Mouse (Mus musculus): Measurements from ENCODE around the gene Cfap126. TPM values are rescaled to one million over a fixed set of nuclear protein-coding genes. Genes with fewer than 3 reads are reported as not detected.
"Not testable (repeated sequence)": the region's sequence is repeated elsewhere in the genome, so short reads cannot be mapped to it uniquely, and the experiment has no call there.

Cfap126 gene
- polyA plus RNA-seq, 1 experiment from 2014 or later = 9.2 TPM

DNA sequence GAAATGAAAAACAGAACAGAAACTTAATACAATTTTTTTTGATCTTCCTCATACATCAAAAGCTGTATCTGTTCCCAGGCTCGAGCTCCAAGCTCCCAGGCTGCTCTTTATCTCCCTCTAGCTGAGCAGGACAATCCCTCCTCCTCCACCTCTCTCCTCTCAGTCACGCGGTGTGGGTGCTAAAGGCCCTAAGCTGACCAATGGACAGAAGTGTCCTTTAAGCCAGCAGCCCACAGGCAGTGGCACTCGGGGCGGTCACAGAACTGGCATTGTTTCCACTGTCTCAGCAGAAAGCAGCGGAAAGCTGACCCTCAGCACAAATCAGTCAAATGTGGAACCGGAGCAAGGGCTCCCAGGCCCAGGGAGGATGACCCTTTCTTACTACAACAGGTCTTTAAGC, 15.5 kb downstream of the Cfap126 start:
- 61% methylated on average over 7 of the region's 7 CpGs for WGBS
- H3K4me3 ChIP-seq (ENCODE audit: low read depth, low read length) = no peak overlapping the region
- H3K9me3 ChIP-seq (replicated peaks; ENCODE audit: control insufficient read depth, low read length, poor library complexity, severe bottlenecking) = no peaks in the 10 kb centered on the region
- no peaks in the 10 kb centered on the region for H3K4me1 ChIP-seq (ENCODE audit: control insufficient read depth, insufficient read depth, low read length)
- H3K36me3 ChIP-seq (ENCODE audit: control insufficient read depth, insufficient read depth, low read length) = peaks cover 13% of the 10 kb centered on the region
- no peak overlapping the region for H3K4me2 ChIP-seq (ENCODE audit: low read length)
- H3K9ac ChIP-seq (ENCODE audit: low read depth, low read length) = no peak overlapping the region
- ATAC-seq = no peak
- no peak overlapping the region for H3K27ac ChIP-seq (ENCODE audit: low read length)
- no peaks in the 10 kb centered on the region for H3K27me3 ChIP-seq (ENCODE audit: control insufficient read depth, insufficient read depth, low read depth, low read length)

DNA sequence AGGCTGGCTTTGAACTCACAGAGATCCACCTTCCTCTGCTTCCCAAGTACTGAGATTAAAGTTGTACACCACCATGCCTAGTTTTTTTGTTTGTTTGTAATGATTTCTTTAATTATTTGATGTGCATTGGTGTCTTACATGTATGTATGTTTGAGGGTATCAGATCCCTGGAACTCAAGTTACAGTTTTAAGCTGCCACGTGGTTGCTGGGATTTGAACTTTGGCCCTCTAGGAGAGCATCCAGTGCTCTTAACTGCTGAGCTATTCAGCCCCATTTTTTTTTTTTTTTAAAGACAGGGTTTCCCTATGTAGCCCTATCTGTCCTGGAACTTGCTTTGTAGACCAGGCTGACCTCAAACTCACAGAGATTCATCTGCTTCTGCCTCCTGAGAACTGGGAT, 17.3 kb downstream of the Cfap126 start:
- Histone ChIP-seq H3K9me3 (replicated peaks; ENCODE audit: control insufficient read depth, low read length, poor library complexity, severe bottlenecking) (no peaks in the 10 kb centered on the region), H3K4me2 (ENCODE audit: low read length) (no peak overlapping the region), H3K36me3 (ENCODE audit: control insufficient read depth, insufficient read depth, low read length) (peaks cover 18% of the 10 kb centered on the region), H3K27me3 (ENCODE audit: control insufficient read depth, insufficient read depth, low read depth, low read length) (no peaks in the 10 kb centered on the region), H3K9ac (ENCODE audit: low read depth, low read length) (no peak overlapping the region), H3K4me1 (ENCODE audit: control insufficient read depth, insufficient read depth, low read length) (no peaks in the 10 kb centered on the region), H3K4me3 (ENCODE audit: low read depth, low read length) (no peak overlapping the region), H3K27ac (ENCODE audit: low read length) (no peak overlapping the region)
- no peak for ATAC-seq
- 93% methylated on average over 1 of the region's 1 CpGs for WGBS

DNA sequence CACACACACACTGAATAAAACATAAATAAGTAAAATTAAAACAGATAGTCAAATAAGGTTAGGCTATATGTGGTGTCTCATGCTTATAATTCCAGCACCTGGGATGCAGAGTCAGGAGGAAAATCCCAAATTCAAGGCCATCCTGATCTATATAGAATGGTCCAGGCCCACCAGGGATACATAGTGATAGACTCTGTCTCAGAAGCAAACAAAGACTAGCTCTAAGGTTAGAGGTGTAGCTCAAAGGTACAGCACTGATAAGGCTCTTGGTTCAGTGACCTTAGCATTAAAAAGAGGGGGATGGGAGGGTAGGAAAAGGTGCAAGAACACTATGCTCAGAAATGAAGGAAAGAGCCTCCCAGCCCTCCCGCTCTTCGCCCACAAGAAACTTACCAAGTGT, 21.9 kb downstream of the Cfap126 start:
- 94% methylated on average over 2 of the region's 2 CpGs for WGBS
- H3K27me3 ChIP-seq (ENCODE audit: control insufficient read depth, insufficient read depth, low read depth, low read length) = no peaks in the 10 kb centered on the region

DNA sequence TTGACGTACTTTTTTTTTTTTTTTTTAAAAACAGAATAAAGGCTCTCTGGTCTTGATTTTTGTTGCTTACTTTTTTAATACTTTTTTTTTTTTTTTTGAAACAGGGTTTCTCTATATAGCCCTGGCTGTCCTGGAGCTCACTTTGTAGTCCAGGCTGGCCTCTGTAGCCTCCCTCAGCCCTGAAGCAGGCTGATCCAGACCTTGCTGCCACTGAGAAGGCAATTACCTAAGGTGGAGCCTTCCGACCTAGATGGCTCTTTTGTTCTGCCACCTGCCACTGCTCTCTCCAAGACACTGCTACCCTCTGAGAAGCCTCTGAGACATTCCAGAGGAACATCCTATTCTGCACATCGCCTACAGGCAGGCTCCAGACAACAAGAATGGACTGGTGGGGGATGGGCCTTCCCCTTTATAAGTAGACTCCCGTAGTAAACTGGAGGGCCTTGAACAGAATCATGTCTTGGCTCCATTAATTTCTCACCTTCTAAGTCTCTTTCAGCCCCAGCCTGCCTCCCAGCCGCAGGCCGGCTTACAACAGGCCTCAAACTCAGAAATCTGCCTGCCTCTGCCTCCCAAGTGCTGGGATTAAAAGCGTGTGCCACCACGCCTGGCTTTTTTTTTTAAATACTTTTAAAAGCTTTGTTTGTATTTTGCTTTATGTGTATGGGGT, 23.9 kb downstream of the Cfap126 start:
- not testable (repeated sequence) for H3K9me3 ChIP-seq (replicated peaks; ENCODE audit: control insufficient read depth, low read length, poor library complexity, severe bottlenecking); H3K4me2 ChIP-seq (ENCODE audit: low read length); ATAC-seq; H3K4me3 ChIP-seq (ENCODE audit: low read depth, low read length); H3K4me1 ChIP-seq (ENCODE audit: control insufficient read depth, insufficient read depth, low read length); H3K27me3 ChIP-seq (ENCODE audit: control insufficient read depth, insufficient read depth, low read depth, low read length); H3K27ac ChIP-seq (ENCODE audit: low read length); H3K9ac ChIP-seq (ENCODE audit: low read depth, low read length)
- peaks cover 25% of the 10 kb centered on the region for H3K36me3 ChIP-seq (ENCODE audit: control insufficient read depth, insufficient read depth, low read length)
- WGBS = 91% methylated on average over 8 of the region's 8 CpGs

More for the DNA sequence above, 21.9 kb downstream of the Cfap126 start:
- Histone ChIP-seq H3K4me3 (ENCODE audit: low read depth, low read length) (no peak overlapping the region), H3K9me3 (replicated peaks; ENCODE audit: control insufficient read depth, low read length, poor library complexity, severe bottlenecking) (no peaks in the 10 kb centered on the region), H3K4me2 (ENCODE audit: low read length) (no peak overlapping the region), H3K9ac (ENCODE audit: low read depth, low read length) (no peak overlapping the region), H3K4me1 (ENCODE audit: control insufficient read depth, insufficient read depth, low read length) (no peaks in the 10 kb centered on the region), H3K36me3 (ENCODE audit: control insufficient read depth, insufficient read depth, low read length) (peaks cover 22% of the 10 kb centered on the region), H3K27ac (ENCODE audit: low read length) (no peak overlapping the region)
- ATAC-seq = no peak

DNA sequence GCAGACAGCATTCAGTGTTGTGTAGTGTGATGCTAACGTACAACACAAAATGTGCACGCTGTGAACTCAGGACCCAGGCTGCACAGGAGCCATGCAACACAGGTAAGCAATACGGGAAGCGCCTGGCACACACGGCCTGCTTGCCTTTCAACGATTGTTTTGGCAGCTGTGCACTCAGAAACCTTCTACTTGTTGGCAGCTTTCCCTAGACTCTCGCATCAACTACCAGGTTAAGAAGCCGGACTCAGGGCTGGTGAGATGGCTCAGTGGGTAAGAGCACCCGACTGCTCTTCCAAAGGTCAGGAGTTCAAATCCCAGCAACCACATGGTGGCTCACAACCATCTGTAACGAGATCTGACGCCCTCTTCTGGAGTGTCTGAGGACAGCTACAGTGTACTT, 29.3 kb downstream of the Cfap126 start:
- peaks cover 16% of the 10 kb centered on the region for H3K36me3 ChIP-seq (ENCODE audit: control insufficient read depth, insufficient read depth, low read length)
- H3K9me3 ChIP-seq (replicated peaks; ENCODE audit: control insufficient read depth, low read length, poor library complexity, severe bottlenecking); H3K27ac ChIP-seq (ENCODE audit: low read length); H3K4me3 ChIP-seq (ENCODE audit: low read depth, low read length); H3K4me1 ChIP-seq (ENCODE audit: control insufficient read depth, insufficient read depth, low read length); H3K9ac ChIP-seq (ENCODE audit: low read depth, low read length); ATAC-seq; H3K4me2 ChIP-seq (ENCODE audit: low read length); H3K27me3 ChIP-seq (ENCODE audit: control insufficient read depth, insufficient read depth, low read depth, low read length): not testable (repeated sequence)
- WGBS = 91% methylated on average over 9 of the region's 11 CpGs

DNA sequence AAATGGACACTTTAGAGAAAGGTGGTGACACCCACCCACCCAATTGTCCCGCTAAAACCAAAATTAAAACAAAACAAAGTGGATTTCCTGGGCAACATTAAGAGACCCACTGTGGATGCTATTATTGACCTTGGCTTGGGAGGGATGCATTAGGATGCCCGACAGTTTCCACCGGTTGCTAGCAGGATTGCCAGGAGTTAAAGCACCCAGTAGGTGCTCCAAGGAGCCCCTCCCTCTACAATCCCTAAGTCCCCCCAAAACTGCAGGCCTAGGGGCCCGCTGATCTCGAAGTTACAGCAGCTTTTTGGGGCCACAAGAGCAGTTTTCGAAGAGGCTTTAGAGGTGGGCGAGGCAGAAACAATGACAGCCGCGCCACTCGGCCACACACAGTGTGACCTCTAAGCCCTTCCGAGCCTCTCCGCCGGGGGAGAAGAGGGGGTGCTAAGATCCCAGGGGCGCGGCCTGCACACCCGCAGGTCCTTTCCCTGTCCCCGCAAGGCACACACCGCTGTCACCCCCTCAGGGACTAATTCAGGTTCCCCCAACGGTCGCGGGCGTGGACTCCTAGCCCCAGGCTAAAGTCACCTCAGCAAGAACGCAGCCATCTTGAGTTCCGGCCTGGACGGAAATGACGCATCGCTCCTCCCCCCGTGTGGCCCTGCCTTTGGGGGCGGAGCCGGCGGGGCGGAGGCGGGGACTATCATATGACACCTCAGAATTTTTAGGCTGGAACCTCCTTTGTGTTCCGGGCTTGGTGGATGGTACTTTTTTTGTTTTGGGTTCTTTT, 36.4 kb downstream of the Cfap126 start, which contains the start of the genes Sdhc and Mpz:
Gene Sdhc (minus strand): TSS at position 630 of the 787 bp plus-strand sequence.
Gene Mpz (plus strand): TSS at position 738 of the 787 bp plus-strand sequence.
- peak within 1 kb of the TSS; percentile 92 for H3K9ac ChIP-seq (ENCODE audit: low read depth, low read length)

DNA sequence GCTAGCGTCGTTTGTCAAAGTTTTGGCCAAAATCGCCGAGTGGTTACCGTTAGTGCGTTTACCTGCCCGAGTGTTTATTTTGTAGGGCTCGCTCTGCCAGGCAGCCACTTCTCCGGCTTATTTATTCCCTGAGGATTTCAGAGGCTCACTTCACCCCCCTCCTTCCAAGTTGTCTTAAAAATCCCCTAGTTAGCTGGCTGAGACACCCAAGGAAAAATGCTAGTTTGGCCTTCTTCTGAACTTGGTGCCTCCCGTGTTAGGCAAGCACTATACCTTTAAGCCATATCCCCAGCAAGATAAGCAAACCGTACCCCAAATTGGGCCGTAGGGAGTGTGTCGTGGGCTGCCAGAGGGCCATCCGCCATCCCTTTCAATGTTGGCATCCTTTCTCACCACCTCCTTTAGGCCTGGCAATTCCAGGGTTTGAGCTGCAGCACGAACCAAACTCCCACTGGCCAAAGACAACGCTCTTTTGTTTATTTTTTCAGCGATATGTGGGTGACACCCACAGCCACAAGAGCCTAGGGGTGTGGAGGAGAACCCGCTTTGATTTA, 37.2 kb downstream of the Cfap126 start:
- Histone ChIP-seq H3K4me2 (ENCODE audit: low read length) (peak overlapping the region; percentile 71), H3K4me3 (ENCODE audit: low read depth, low read length) (peak overlapping the region; percentile 97), H3K36me3 (ENCODE audit: control insufficient read depth, insufficient read depth, low read length) (no peaks in the 10 kb centered on the region), H3K9ac (ENCODE audit: low read depth, low read length) (peak overlapping the region; percentile 60), H3K27ac (ENCODE audit: low read length) (peak overlapping the region; percentile 77), H3K4me1 (ENCODE audit: control insufficient read depth, insufficient read depth, low read length) (peaks cover 15% of the 10 kb centered on the region), H3K9me3 (replicated peaks; ENCODE audit: control insufficient read depth, low read length, poor library complexity, severe bottlenecking) (no peaks in the 10 kb centered on the region), H3K27me3 (ENCODE audit: control insufficient read depth, insufficient read depth, low read depth, low read length) (no peaks in the 10 kb centered on the region)
- ATAC-seq = peak; percentile 41
- WGBS = 5% methylated on average over 18 of the region's 18 CpGs

More for the DNA sequence above, 36.4 kb downstream of the Cfap126 start, which contains the start of the genes Sdhc and Mpz:
- H3K36me3 ChIP-seq (ENCODE audit: control insufficient read depth, insufficient read depth, low read length) = no peaks in the 10 kb centered on the region; the same call in 1 of the 2 replicates
- WGBS = under 1% methylated on average over 34 of the region's 34 CpGs
- no peaks in the 10 kb centered on the region for H3K27me3 ChIP-seq (ENCODE audit: control insufficient read depth, insufficient read depth, low read depth, low read length)
- peak within 1 kb of the TSS; percentile 97 for H3K4me3 ChIP-seq (ENCODE audit: low read depth, low read length)
- ATAC-seq = peak; percentile 97
- peak within 1 kb of the TSS; percentile 71 for H3K4me2 ChIP-seq (ENCODE audit: low read length)
- peak within 1 kb of the TSS; percentile 86 for H3K27ac ChIP-seq (ENCODE audit: low read length)
- H3K9me3 ChIP-seq (replicated peaks; ENCODE audit: control insufficient read depth, low read length, poor library complexity, severe bottlenecking) = no peaks in the 10 kb centered on the region
- H3K4me1 ChIP-seq (ENCODE audit: control insufficient read depth, insufficient read depth, low read length) = peaks cover 15% of the 10 kb centered on the region

DNA sequence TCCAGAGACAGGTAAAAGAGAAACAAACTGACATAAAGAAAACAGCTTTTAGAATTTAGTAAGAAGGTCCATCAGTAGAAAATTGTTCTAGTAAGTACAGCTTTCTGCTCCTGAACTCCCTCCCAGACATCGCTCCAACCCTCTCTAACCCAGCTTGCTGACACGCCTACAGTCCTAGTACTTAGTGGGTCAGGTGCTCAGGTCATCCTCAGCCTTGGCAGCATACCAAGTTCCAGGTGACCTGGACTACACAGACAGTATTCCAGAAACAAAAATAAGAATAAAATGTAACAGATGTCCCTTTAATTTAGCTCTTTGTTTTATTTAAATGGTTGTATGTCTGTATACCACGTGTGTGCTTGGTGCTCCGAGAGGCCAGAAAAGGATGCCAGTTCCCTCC, 38.2 kb downstream of the Cfap126 start:
- peaks cover 15% of the 10 kb centered on the region for H3K4me1 ChIP-seq (ENCODE audit: control insufficient read depth, insufficient read depth, low read length)
- no peak overlapping the region for H3K4me2 ChIP-seq (ENCODE audit: low read length)
- no peaks in the 10 kb centered on the region for H3K27me3 ChIP-seq (ENCODE audit: control insufficient read depth, insufficient read depth, low read depth, low read length)
- H3K4me3 ChIP-seq (ENCODE audit: low read depth, low read length) = no peak overlapping the region
- 83% methylated on average over 4 of the region's 4 CpGs for WGBS
- H3K9ac ChIP-seq (ENCODE audit: low read depth, low read length) = no peak overlapping the region
- ATAC-seq = no peak
- H3K36me3 ChIP-seq (ENCODE audit: control insufficient read depth, insufficient read depth, low read length) = no peaks in the 10 kb centered on the region
- H3K27ac ChIP-seq (ENCODE audit: low read length) = no peak overlapping the region
- no peaks in the 10 kb centered on the region for H3K9me3 ChIP-seq (replicated peaks; ENCODE audit: control insufficient read depth, low read length, poor library complexity, severe bottlenecking)

DNA sequence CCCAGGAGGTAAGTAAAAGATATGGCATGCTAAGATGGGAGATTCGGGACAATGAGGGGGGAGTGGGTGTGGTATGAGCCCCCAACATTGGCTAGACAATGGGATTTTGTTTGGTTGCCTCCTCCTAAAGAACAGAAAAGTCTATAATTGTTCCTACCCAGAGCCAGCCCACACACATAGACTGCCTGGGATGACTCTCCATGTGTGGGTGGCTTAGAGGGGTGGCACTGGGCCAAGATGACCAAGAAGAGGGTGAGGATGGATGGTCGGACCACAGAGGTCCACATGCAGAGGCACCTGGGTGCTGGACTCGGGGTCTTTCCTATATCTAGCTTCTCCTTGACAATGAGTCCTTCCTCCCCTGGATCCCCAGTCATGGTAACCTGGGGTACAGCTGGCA, 42.9 kb downstream of the Cfap126 start:
- H3K36me3 ChIP-seq (ENCODE audit: control insufficient read depth, insufficient read depth, low read length) = no peaks in the 10 kb centered on the region
- no peak overlapping the region for H3K27ac ChIP-seq (ENCODE audit: low read length)
- peaks cover 3% of the 10 kb centered on the region; the same call in 1 of the 2 replicates for H3K4me1 ChIP-seq (ENCODE audit: control insufficient read depth, insufficient read depth, low read length)
- no peak overlapping the region for H3K9ac ChIP-seq (ENCODE audit: low read depth, low read length)
- H3K9me3 ChIP-seq (replicated peaks; ENCODE audit: control insufficient read depth, low read length, poor library complexity, severe bottlenecking) = no peaks in the 10 kb centered on the region
- no peak for ATAC-seq
- H3K4me3 ChIP-seq (ENCODE audit: low read depth, low read length) = no peak overlapping the region
- H3K4me2 ChIP-seq (ENCODE audit: low read length) = no peak overlapping the region
- peaks cover 10% of the 10 kb centered on the region for H3K27me3 ChIP-seq (ENCODE audit: control insufficient read depth, insufficient read depth, low read depth, low read length)
- 76% methylated on average over 3 of the region's 3 CpGs for WGBS

Measured in midbrain, embryonic 16.5 days (tissue).